Mouse (Mus musculus): Measurements from ENCODE around the gene Aoc2.
"Not testable (repeated sequence)": the region's sequence is repeated elsewhere in the genome, so short reads cannot be mapped to it uniquely, and the experiment has no call there.

Aoc2 gene

GRCm38 (mm10) chr11:101355916-101356315, 31.1 kb downstream of the Aoc2 start:
- no peak for DNase-seq (ENCODE audit: low spot score)

- DNase-seq (ENCODE audit: low spot score): no peak
Measured at GRCm38 (mm10) chr11:101357505-101358182, 32.8 kb downstream of the Aoc2 start.

- no peak for DNase-seq (ENCODE audit: low spot score)
Measured at GRCm38 (mm10) chr11:101359776-101360175, 34.9 kb downstream of the Aoc2 start.

- no peak for DNase-seq (ENCODE audit: low spot score)
Measured at GRCm38 (mm10) chr11:101360651-101361113, 35.8 kb downstream of the Aoc2 start.

- no peak for DNase-seq (ENCODE audit: low spot score)
Measured at GRCm38 (mm10) chr11:101364531-101364931, 39.7 kb downstream of the Aoc2 start.

GRCm38 (mm10) chr11:101367326-101367935, 42.6 kb downstream of the Aoc2 start, which contains the start of gene G6pc:
G6pc (plus strand) TSS chr11:101367561.
- DNase-seq (ENCODE audit: low spot score): no peak

- DNase-seq (ENCODE audit: low spot score): no peak
Measured at GRCm38 (mm10) chr11:101370141-101370540, 45.3 kb downstream of the Aoc2 start.

- no peak for DNase-seq (ENCODE audit: low spot score)
Measured at GRCm38 (mm10) chr11:101374421-101374938, 49.6 kb downstream of the Aoc2 start.

- not testable (repeated sequence) for DNase-seq (ENCODE audit: low spot score)
Measured at GRCm38 (mm10) chr11:101378196-101378595, 53.3 kb downstream of the Aoc2 start.

GRCm38 (mm10) chr11:101378926-101379325, 54.1 kb downstream of the Aoc2 start:
- no peak for DNase-seq (ENCODE audit: low spot score)

All from layer of hippocampus, adult 11-12 months (tissue).